16 mouse cellular contexts compared by ENCODE assay signal in the genomic region with DNA sequence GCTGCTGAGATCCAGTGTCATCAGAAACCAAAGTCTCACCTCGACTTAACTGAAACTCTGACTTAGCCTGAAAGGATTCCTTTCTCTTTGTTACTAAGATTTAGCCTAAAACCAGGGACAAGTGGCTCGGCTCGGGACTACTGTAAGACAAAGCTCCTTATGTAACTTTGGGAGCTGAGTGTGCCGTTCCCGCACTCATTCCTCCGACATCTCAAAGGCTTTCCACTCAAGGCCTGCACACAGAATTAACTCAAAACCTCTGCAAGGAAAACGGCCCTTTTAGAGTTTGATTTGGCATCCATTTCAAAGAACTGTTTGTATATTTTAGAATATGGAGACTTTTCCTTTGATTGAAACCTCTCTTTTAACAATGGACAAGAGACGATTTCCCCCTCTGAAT.
DNase-seq lines count a peak whose midpoint lies in the region; ATAC-seq and TF ChIP-seq lines count a peak whose summit lies in the region.
"Had no signal": no experiment of that assay in that cellular context is flagged by ENCODE, and none has a peak within 500 bp of the region (broad histone marks: within the 10 kb centered on the region; RNA-seq: fewer than 3 reads in every experiment).

No protein-coding gene starts in this region.

- H3K9ac ChIP-seq in forebrain, embryonic 14.5 days (ENCODE audit: low read length): no peak overlapping the region
- H3K9ac ChIP-seq in forebrain, embryonic 15.5 days (replicated peaks): no peak overlapping the region
- H3K9ac ChIP-seq in intestine, postnatal 0 days (ENCODE audit: low read depth, low read length): no peak overlapping the region
- H3K9ac ChIP-seq in intestine, embryonic 15.5 days: no peak overlapping the region
- no peak overlapping the region for H3K9ac ChIP-seq in midbrain, embryonic 14.5 days (replicated peaks; ENCODE audit: low read length)
- no peak overlapping the region for H3K9ac ChIP-seq in midbrain, embryonic 13.5 days (replicated peaks)
- no peak overlapping the region for H3K9ac ChIP-seq in stomach, postnatal 0 days (ENCODE audit: low read length)
- H3K9ac ChIP-seq: forebrain, embryonic 12.5 days; liver, embryonic 13.5 days had no signal

- H3K27ac ChIP-seq in forebrain, embryonic 14.5 days (ENCODE audit: low read depth, low read length): no peak overlapping the region
- H3K27ac ChIP-seq in forebrain, embryonic 15.5 days (replicated peaks): no peak overlapping the region
- no peak overlapping the region for H3K27ac ChIP-seq in intestine, postnatal 0 days (ENCODE audit: low read depth, low read length)
- no peak overlapping the region for H3K27ac ChIP-seq in intestine, embryonic 15.5 days
- no peak overlapping the region for H3K27ac ChIP-seq in midbrain, embryonic 14.5 days (replicated peaks; ENCODE audit: low read depth, low read length)
- H3K27ac ChIP-seq in midbrain, embryonic 13.5 days: no peak overlapping the region
- 0 out of 2 replicates have a peak overlapping the region, but pooled peaks have one; percentile 24 for H3K27ac ChIP-seq in stomach, postnatal 0 days (replicated peaks)
- H3K27ac ChIP-seq: forebrain, embryonic 12.5 days; limb, embryonic 10.5 days; liver, embryonic 13.5 days had no signal

- intact Hi-C loops in left cerebral cortex, postnatal 36 days (cut with DNase I): no loop called here

- H3K27me3 ChIP-seq in forebrain, embryonic 14.5 days (replicated peaks; ENCODE audit: control insufficient read depth, insufficient read depth, low read length): no peaks in the 10 kb centered on the region
- H3K27me3 ChIP-seq in forebrain, embryonic 15.5 days: no peaks in the 10 kb centered on the region
- H3K27me3 ChIP-seq in intestine, postnatal 0 days (replicated peaks; ENCODE audit: control insufficient read depth, insufficient read depth, low read length): no peaks in the 10 kb centered on the region
- no peaks in the 10 kb centered on the region for H3K27me3 ChIP-seq in intestine, embryonic 15.5 days (replicated peaks)
- H3K27me3 ChIP-seq in midbrain, embryonic 14.5 days (ENCODE audit: control insufficient read depth, insufficient read depth, low read length): no peaks in the 10 kb centered on the region
- no peaks in the 10 kb centered on the region for H3K27me3 ChIP-seq in midbrain, embryonic 13.5 days
- H3K27me3 ChIP-seq in stomach, postnatal 0 days (ENCODE audit: control insufficient read depth, insufficient read depth, low read length): no peaks in the 10 kb centered on the region
- H3K27me3 ChIP-seq: CH12.LX; liver, embryonic 13.5 days; megakaryocyte, embryonic 14.5 days had no signal

- no peak overlapping the region for H3K4me3 ChIP-seq in forebrain, embryonic 14.5 days (ENCODE audit: low read depth, low read length)
- no peak overlapping the region for H3K4me3 ChIP-seq in forebrain, embryonic 15.5 days
- H3K4me3 ChIP-seq in intestine, postnatal 0 days (ENCODE audit: low read depth, low read length): no peak overlapping the region
- H3K4me3 ChIP-seq in intestine, embryonic 15.5 days (replicated peaks): no peak overlapping the region
- no peak overlapping the region for H3K4me3 ChIP-seq in midbrain, embryonic 14.5 days (replicated peaks; ENCODE audit: low read depth, low read length)
- H3K4me3 ChIP-seq in midbrain, embryonic 13.5 days (replicated peaks): no peak overlapping the region
- H3K4me3 ChIP-seq in stomach, postnatal 0 days (ENCODE audit: low read depth, low read length): no peak overlapping the region
- H3K4me3 ChIP-seq: forebrain, embryonic 12.5 days; limb, embryonic 10.5 days; liver, embryonic 13.5 days had no signal

- no peak for TF ChIP-seq EP300 in stomach, postnatal 0 days (optimal IDR thresholded peaks at IDR 0.05)

- ATAC-seq in forebrain, embryonic 14.5 days: no peak
- no peak for ATAC-seq in forebrain, embryonic 15.5 days (replicated peaks)
- no peak for ATAC-seq in intestine, postnatal 0 days
- no peak for ATAC-seq in intestine, embryonic 15.5 days
- ATAC-seq in midbrain, embryonic 14.5 days (ENCODE audit: low FRiP score, low TSS enrichment): no peak
- no peak for ATAC-seq in midbrain, embryonic 13.5 days
- no peak for ATAC-seq in stomach, postnatal 0 days (ENCODE audit: low FRiP score, low TSS enrichment)
- ATAC-seq: intestine, embryonic 16.5 days had no signal

- no peak overlapping the region for H3K4me2 ChIP-seq in forebrain, embryonic 14.5 days (ENCODE audit: low read length)
- H3K4me2 ChIP-seq in forebrain, embryonic 15.5 days (replicated peaks): no peak overlapping the region
- H3K4me2 ChIP-seq in intestine, postnatal 0 days (replicated peaks; ENCODE audit: low read depth): peak overlapping the region; percentile 17; the same call in 1 of the 2 replicates
- no peak overlapping the region for H3K4me2 ChIP-seq in intestine, embryonic 15.5 days (replicated peaks)
- H3K4me2 ChIP-seq in midbrain, embryonic 14.5 days (ENCODE audit: low read length): no peak overlapping the region
- H3K4me2 ChIP-seq in midbrain, embryonic 13.5 days (replicated peaks): no peak overlapping the region
- peak overlapping the region; percentile 31; the same call in 1 of the 2 replicates for H3K4me2 ChIP-seq in stomach, postnatal 0 days (replicated peaks; ENCODE audit: low read depth)
- H3K4me2 ChIP-seq: forebrain, embryonic 12.5 days; liver, embryonic 13.5 days had no signal

- H3K9me3 ChIP-seq in forebrain, embryonic 14.5 days (replicated peaks; ENCODE audit: control insufficient read depth, low read length): no peaks in the 10 kb centered on the region
- no peaks in the 10 kb centered on the region for H3K9me3 ChIP-seq in forebrain, embryonic 15.5 days
- H3K9me3 ChIP-seq in intestine, postnatal 0 days (ENCODE audit: control insufficient read depth): no peaks in the 10 kb centered on the region
- H3K9me3 ChIP-seq in intestine, embryonic 15.5 days: no peaks in the 10 kb centered on the region
- H3K9me3 ChIP-seq in midbrain, embryonic 14.5 days (ENCODE audit: control insufficient read depth, low read length): no peaks in the 10 kb centered on the region
- no peaks in the 10 kb centered on the region for H3K9me3 ChIP-seq in midbrain, embryonic 13.5 days
- H3K9me3 ChIP-seq in stomach, postnatal 0 days (ENCODE audit: control insufficient read depth, low read length): no peaks in the 10 kb centered on the region
- H3K9me3 ChIP-seq: forebrain, embryonic 12.5 days; limb, embryonic 10.5 days had no signal

- TF ChIP-seq CTCF in intestine, postnatal 0 days (IDR thresholded peaks at IDR 0.05; ENCODE audit: low read depth): no peak
- no peak for TF ChIP-seq CTCF in stomach, postnatal 0 days (IDR thresholded peaks at IDR 0.05; ENCODE audit: low read depth)

- H3K4me1 ChIP-seq in forebrain, embryonic 14.5 days (ENCODE audit: control insufficient read depth, insufficient read depth, low read length): no peaks in the 10 kb centered on the region
- H3K4me1 ChIP-seq in forebrain, embryonic 15.5 days: peaks cover under 1% of the 10 kb centered on the region
- no peaks in the 10 kb centered on the region for H3K4me1 ChIP-seq in intestine, postnatal 0 days (replicated peaks; ENCODE audit: control insufficient read depth, insufficient read depth, low read length)
- H3K4me1 ChIP-seq in intestine, embryonic 15.5 days (replicated peaks): no peaks in the 10 kb centered on the region
- H3K4me1 ChIP-seq in midbrain, embryonic 14.5 days (ENCODE audit: control insufficient read depth, insufficient read depth, low read length): no peaks in the 10 kb centered on the region
- no peaks in the 10 kb centered on the region for H3K4me1 ChIP-seq in midbrain, embryonic 13.5 days (replicated peaks)
- no peaks in the 10 kb centered on the region for H3K4me1 ChIP-seq in stomach, postnatal 0 days (replicated peaks; ENCODE audit: control insufficient read depth, insufficient read depth)
- H3K4me1 ChIP-seq: forebrain, embryonic 12.5 days; liver, embryonic 13.5 days had no signal

- no peaks in the 10 kb centered on the region for H3K36me3 ChIP-seq in forebrain, embryonic 14.5 days (ENCODE audit: control insufficient read depth, insufficient read depth, low read length)
- H3K36me3 ChIP-seq in forebrain, embryonic 15.5 days: no peaks in the 10 kb centered on the region
- no peaks in the 10 kb centered on the region for H3K36me3 ChIP-seq in intestine, postnatal 0 days (ENCODE audit: control insufficient read depth, insufficient read depth)
- H3K36me3 ChIP-seq in intestine, embryonic 15.5 days: no peaks in the 10 kb centered on the region
- no peaks in the 10 kb centered on the region for H3K36me3 ChIP-seq in midbrain, embryonic 14.5 days (ENCODE audit: control insufficient read depth, insufficient read depth, low read length)
- no peaks in the 10 kb centered on the region for H3K36me3 ChIP-seq in midbrain, embryonic 13.5 days
- H3K36me3 ChIP-seq in stomach, postnatal 0 days (ENCODE audit: control insufficient read depth, insufficient read depth, low read length): no peaks in the 10 kb centered on the region
- H3K36me3 ChIP-seq: forebrain, embryonic 12.5 days; limb, embryonic 10.5 days; liver, embryonic 13.5 days had no signal

- WGBS in forebrain, embryonic 14.5 days: 52% methylated on average over 8 of the region's 8 CpGs
- 44% methylated on average over 8 of the region's 8 CpGs for WGBS in forebrain, embryonic 15.5 days
- 60% methylated on average over 8 of the region's 8 CpGs for WGBS in intestine, postnatal 0 days
- 66% methylated on average over 8 of the region's 8 CpGs for WGBS in intestine, embryonic 15.5 days
- 64% methylated on average over 8 of the region's 8 CpGs for WGBS in midbrain, embryonic 14.5 days
- 53% methylated on average over 8 of the region's 8 CpGs for WGBS in midbrain, embryonic 13.5 days
- WGBS in stomach, postnatal 0 days: 45% methylated on average over 8 of the region's 8 CpGs

- peak; percentile 21 for DNase-seq in forebrain, embryonic 14.5 days (ENCODE audit: low spot score)
- DNase-seq in midbrain, embryonic 14.5 days: peak; percentile 19
- no peak for DNase-seq in stomach, postnatal 0 days (ENCODE audit: low spot score)
- no peak for DNase-seq in left cerebral cortex, postnatal 36 days (ENCODE audit: low spot score in 2 of 2)
- DNase-seq: cerebellum, postnatal 25 days; kidney, postnatal 36 days; liver, embryonic 13.5 days had no signal

Comparison
In these comparisons a context has a peak if more than half of its experiments do, and no peak if none do; other contexts are left out.
1. H3K4me2 ChIP-seq: peak in intestine, postnatal 0 days (single experiment) and stomach, postnatal 0 days (single experiment); none in forebrain, embryonic 14.5 days (single experiment), forebrain, embryonic 15.5 days (single experiment), intestine, embryonic 15.5 days (single experiment), midbrain, embryonic 14.5 days (single experiment) and midbrain, embryonic 13.5 days (single experiment).
2. DNase-seq: peak in forebrain, embryonic 14.5 days (single experiment) and midbrain, embryonic 14.5 days (single experiment); none in stomach, postnatal 0 days (single experiment) and left cerebral cortex, postnatal 36 days (0 of 2).